Mouse (Mus musculus) kidney, adult 11 months (tissue): Measurements from ENCODE around the gene Pax3.

ENCODE experiments used
- DNase-seq: peaks from one replicate; pipeline ENCODE4 v3.0.0; 2022

Gene Pax3

GRCm38 (mm10) chr1:78196751-78197311, at the start of gene Pax3:
Pax3 (minus strand) TSS chr1:78197134.
- no peak for DNase-seq

GRCm38 (mm10) chr1:78234306-78234705, 37.4 kb upstream of the Pax3 start:
- no peak for DNase-seq

GRCm38 (mm10) chr1:78231901-78232546, 35.1 kb upstream of the Pax3 start:
- DNase-seq: no peak

- no peak for DNase-seq
These were observed 32.9 kb upstream of the Pax3 start for GRCm38 (mm10) chr1:78229801-78230200.

- DNase-seq: no peak
These were observed 31.8 kb upstream of the Pax3 start for GRCm38 (mm10) chr1:78228771-78229170.

- DNase-seq: no peak
These were observed 21.3 kb upstream of the Pax3 start for GRCm38 (mm10) chr1:78218057-78218780.

GRCm38 (mm10) chr1:78217151-78218034, 20.5 kb upstream of the Pax3 start:
- no peak for DNase-seq

GRCm38 (mm10) chr1:78216509-78217141, 19.7 kb upstream of the Pax3 start:
- DNase-seq: no peak

- no peak for DNase-seq
These were observed 19.0 kb upstream of the Pax3 start for GRCm38 (mm10) chr1:78215749-78216508.

- no peak for DNase-seq
These were observed 14.1 kb upstream of the Pax3 start for GRCm38 (mm10) chr1:78211041-78211440.

GRCm38 (mm10) chr1:78210568-78210967, 13.6 kb upstream of the Pax3 start:
- no peak for DNase-seq

GRCm38 (mm10) chr1:78208281-78208814, 11.4 kb upstream of the Pax3 start:
- no peak for DNase-seq

- DNase-seq: no peak
These were observed 7.4 kb upstream of the Pax3 start for GRCm38 (mm10) chr1:78204341-78204740.

- DNase-seq: no peak
These were observed 6.8 kb upstream of the Pax3 start for GRCm38 (mm10) chr1:78203622-78204211.

GRCm38 (mm10) chr1:78203086-78203614, 6.2 kb upstream of the Pax3 start:
- DNase-seq: no peak

- no peak for DNase-seq
These were observed 5.6 kb upstream of the Pax3 start for GRCm38 (mm10) chr1:78202466-78203085.

- no peak for DNase-seq
These were observed 4.5 kb upstream of the Pax3 start for GRCm38 (mm10) chr1:78201251-78202010.

GRCm38 (mm10) chr1:78200191-78200590, 3.3 kb upstream of the Pax3 start:
- DNase-seq: no peak

- no peak for DNase-seq
These were observed 2.3 kb upstream of the Pax3 start for GRCm38 (mm10) chr1:78199221-78199620.
